Mouse (Mus musculus) bone marrow macrophage, adult 2 months (primary cell): ENCODE results near the gene Treml1. TPM values are rescaled to one million over a fixed set of nuclear protein-coding genes. Genes with fewer than 3 reads are reported as not detected.

Experiments used
- H3K27ac ChIP-seq: 2 replicates; pipeline ENCODE4 v1.5.1; 2012; ENCODE audit warnings: low read depth, low read length; ENCODE audit not compliant: insufficient read depth
- H3K4me1 ChIP-seq: 2 replicates; pipeline ENCODE4 v1.6.1; 2012; ENCODE audit warnings: low read length; ENCODE audit not compliant: control insufficient read depth, insufficient read depth
- H3K4me3 ChIP-seq: 2 replicates; pipeline ENCODE4 v1.5.1; 2012; ENCODE audit warnings: mild to moderate bottlenecking, low read length, moderate library complexity; ENCODE audit not compliant: insufficient read depth
- CTCF ChIP-seq: IDR thresholded peaks from 2 replicates; pipeline ENCODE4 v1.5.1; 2012; ENCODE audit warnings: low read depth, mild to moderate bottlenecking, low read length, moderate library complexity
- POLR2A ChIP-seq: IDR thresholded peaks from 2 replicates; pipeline ENCODE4 v1.6.1; 2012; ENCODE audit warnings: mild to moderate bottlenecking, low read depth, low read length, borderline replicate concordance
- polyA plus RNA-seq: library from polyadenylated mRNA; stranded (reverse); fragments of >200 nt; gene quantifications from 2 replicates; pipeline ENCODE4 v1.2.4, GENCODE M21; 2012; ENCODE audit not compliant: missing spikeins, insufficient read depth, insufficient read length

Treml1 gene
- polyA plus RNA-seq, 1 experiment, result 7.6 TPM

DNA sequence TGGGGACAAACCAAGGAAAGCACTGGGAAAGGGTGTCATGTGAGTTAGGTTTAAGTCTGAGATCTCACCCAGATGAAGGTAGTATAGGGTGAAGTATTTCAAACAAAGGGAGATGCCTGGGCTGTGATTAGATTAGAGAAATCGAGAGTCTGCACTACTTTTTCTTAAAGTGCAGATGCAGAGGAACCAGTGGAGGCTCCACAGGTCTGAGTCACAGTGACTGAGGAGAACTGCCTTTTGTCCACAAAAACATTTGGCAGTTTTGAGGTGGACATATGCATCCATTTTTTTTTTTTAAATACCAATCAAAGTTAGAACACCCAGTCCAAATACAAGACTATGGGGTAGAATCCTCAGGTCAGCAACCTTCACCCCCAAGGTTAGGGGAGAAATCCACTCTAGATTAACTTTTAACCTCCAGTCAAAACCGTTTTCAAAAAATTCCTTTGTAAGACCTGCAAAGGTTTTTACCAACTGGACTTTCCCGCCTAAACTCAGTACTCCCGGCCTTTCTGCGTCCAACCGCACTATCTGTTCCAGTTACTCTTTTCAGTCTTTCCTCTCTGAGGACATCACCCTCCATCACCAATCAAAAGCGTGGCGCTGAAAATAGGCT, 48.3 kb downstream of the Treml1 start:
- peak overlapping the region; percentile 98 for H3K27ac ChIP-seq
- no peak for TF ChIP-seq CTCF
- no peak for TF ChIP-seq POLR2A
- peak overlapping the region; percentile 89 for H3K4me3 ChIP-seq
- peaks cover 26% of the 10 kb centered on the region for H3K4me1 ChIP-seq

DNA sequence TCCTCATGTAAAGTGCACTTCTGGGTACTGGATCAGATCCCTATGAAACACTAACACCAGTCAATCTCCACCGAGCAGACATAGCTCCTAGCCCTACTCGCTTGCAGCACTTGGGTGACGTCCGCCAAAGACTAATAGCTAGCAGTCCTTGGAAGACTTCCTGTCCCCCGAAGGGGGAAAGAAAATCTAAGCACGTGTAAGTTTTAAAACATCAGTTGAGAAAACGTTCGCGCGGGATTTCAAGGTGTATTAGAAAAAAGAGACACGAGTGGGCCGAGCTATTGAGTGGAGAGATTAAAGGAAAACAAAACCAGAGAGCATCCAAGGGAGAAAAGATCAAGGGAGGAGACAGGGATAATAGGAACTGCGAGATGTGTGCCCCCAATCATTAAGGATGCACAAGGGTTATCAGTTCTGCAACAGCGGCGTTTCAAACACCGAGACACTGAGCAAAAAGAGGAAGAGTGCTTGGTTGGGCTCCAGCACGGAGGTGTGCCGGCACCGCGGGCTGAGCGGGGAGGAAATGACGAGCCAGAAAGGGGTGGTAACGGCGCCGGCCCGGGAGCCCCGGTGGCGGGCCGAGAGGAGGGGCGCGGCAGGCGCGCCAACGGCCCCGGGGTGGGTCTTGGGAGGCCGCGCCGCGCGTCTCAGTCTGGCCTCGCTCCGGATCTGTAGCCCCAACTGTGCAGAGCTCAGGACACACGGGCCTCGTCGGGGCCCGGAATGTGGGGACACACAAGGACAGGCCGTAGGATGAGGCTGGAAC, 49.0 kb downstream of the Treml1 start:
- peaks cover 26% of the 10 kb centered on the region for H3K4me1 ChIP-seq
- TF ChIP-seq CTCF (no peak), POLR2A (no peak)
- H3K4me3 ChIP-seq, result peak overlapping the region; percentile 89
- H3K27ac ChIP-seq, result peak overlapping the region; percentile 98

DNA sequence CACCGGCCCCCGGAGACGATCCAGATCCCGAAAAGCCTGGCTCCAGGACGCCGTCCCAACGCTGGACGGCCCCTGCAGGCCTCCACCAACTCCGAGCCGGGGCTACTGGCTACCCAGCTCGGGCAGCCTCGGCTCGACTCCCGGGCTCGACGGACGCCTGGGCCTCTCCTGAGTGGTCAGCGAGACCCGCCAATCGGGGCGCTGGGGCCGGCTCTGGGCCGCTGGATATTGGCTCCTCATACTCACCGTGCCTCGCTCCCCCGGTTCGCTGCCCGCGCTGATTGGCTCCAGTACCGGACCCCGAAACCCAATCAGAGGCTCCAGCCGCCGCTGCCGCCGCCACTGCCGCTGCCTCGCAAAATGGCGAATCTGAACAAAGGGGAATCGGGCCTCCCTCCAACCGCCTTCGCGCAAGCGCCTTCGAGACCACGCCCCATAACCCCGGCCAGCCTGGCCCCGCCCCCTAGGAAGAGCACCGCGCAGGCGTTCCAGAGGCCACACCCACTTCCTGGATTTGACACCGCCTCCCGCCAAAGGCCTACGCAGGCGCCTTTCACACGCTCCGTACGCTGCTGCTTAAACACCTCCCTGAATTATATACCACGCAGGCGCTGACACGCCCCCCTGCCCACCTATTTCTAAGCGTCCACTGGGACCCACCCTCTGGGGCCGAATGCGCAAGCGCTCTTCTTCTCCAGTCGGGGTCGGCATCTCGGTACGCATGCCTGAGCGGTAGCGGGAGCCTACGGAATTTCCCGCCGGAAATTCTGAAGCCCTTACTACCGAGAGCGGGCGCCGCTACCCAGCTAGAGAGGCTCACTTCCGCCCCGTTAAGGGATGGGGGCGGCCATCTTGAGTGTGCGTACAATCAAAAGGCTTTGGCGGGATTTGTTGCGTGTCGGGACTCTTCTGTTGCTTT, 49.9 kb downstream of the Treml1 start, which contains the start of the genes Nfya and Oard1:
Gene Nfya (minus strand): TSS at position 527 of the 919 bp plus-strand sequence.
Gene Oard1 (plus strand): TSS at position 635 of the 919 bp plus-strand sequence.
- Histone ChIP-seq H3K4me1 (peaks cover 22% of the 10 kb centered on the region), H3K27ac (peak within 1 kb of the TSS; percentile 98), H3K4me3 (peak within 1 kb of the TSS; percentile 89)
- TF ChIP-seq POLR2A, result no peak
- TF ChIP-seq CTCF, result no peak

GRCm38 (mm10) chr17:48410299-48410785, 50.6 kb downstream of the Treml1 start:
- Histone ChIP-seq H3K4me3 (peak overlapping the region; percentile 77), H3K27ac (peak overlapping the region; percentile 89), H3K4me1 (peaks cover 22% of the 10 kb centered on the region)
- TF ChIP-seq CTCF (no peak), POLR2A (no peak)

DNA sequence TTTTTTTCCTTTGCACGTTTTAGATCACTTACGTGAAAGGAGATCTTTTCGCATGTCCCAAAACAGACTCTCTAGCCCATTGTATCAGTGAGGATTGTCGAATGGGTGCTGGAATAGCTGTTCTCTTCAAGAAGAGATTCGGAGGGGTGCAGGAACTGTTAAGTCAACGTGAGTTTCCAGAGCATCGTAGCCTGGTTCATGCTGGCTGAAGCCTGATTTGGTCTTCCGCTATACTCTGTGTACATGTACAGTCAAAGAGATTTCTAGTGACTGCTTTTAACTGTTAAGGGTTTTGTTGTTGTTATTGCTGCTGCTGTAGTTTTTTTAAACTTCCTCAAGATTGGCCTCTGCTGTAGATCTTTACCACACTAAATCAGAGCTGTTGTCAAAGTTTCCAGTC, 51.5 kb downstream of the Treml1 start:
- peaks cover 20% of the 10 kb centered on the region for H3K4me1 ChIP-seq
- 0 out of 2 replicates have a peak overlapping the region, but pooled peaks have one; percentile 16 for H3K27ac ChIP-seq
- TF ChIP-seq CTCF (no peak), POLR2A (no peak)
- peak overlapping the region; percentile 77 for H3K4me3 ChIP-seq

GRCm38 (mm10) chr17:48416011-48416410, 56.3 kb downstream of the Treml1 start:
- Histone ChIP-seq H3K4me1 (peaks cover 14% of the 10 kb centered on the region), H3K27ac (no peak overlapping the region), H3K4me3 (no peak overlapping the region)
- TF ChIP-seq CTCF (no peak), POLR2A (no peak)

Other genes starting within 250 kb of the Treml1 start
- gene 9830107B12Rik, start 213.6 kb upstream of the Treml1 start, polyA plus RNA-seq, result not detected in 2 replicates
- 11.0 and 14.9 TPM in 2 replicates for gene A530064D06Rik, start 192.6 kb upstream of the Treml1 start, polyA plus RNA-seq
- gene Trem1, start 127.1 kb upstream of the Treml1 start, polyA plus RNA-seq, result not detected in 2 replicates
- gene Trem3, start 112.1 kb upstream of the Treml1 start, polyA plus RNA-seq, result not detected in 2 replicates
- gene Treml4, start 95.6 kb upstream of the Treml1 start, polyA plus RNA-seq, result 0.45 and 0.63 TPM in 2 replicates
- 0.48 and 0.56 TPM in 2 replicates for gene Treml2, start 60.4 kb upstream of the Treml1 start, polyA plus RNA-seq
- gene B430306N03Rik, start 43.8 kb upstream of the Treml1 start, polyA plus RNA-seq, result 18.8 and 19.0 TPM in 2 replicates
- gene Trem2, start 13.5 kb upstream of the Treml1 start, polyA plus RNA-seq, result 859 and 887 TPM in 2 replicates
- gene Nfya, start 50.0 kb downstream of the Treml1 start, polyA plus RNA-seq, result 62.7 and 63.7 TPM in 2 replicates
- 29.3 and 38.4 TPM in 2 replicates for gene Oard1, start 50.1 kb downstream of the Treml1 start, polyA plus RNA-seq
- gene Apobec2, start 73.0 kb downstream of the Treml1 start, polyA plus RNA-seq, result not detected in 2 replicates
- not detected in 2 replicates for gene Tspo2, start 91.6 kb downstream of the Treml1 start, polyA plus RNA-seq
- not detected in 2 replicates for gene Unc5cl, start 95.0 kb downstream of the Treml1 start, polyA plus RNA-seq